Mouse (Mus musculus): ENCODE data around the gene Bcl11a.

DNA sequence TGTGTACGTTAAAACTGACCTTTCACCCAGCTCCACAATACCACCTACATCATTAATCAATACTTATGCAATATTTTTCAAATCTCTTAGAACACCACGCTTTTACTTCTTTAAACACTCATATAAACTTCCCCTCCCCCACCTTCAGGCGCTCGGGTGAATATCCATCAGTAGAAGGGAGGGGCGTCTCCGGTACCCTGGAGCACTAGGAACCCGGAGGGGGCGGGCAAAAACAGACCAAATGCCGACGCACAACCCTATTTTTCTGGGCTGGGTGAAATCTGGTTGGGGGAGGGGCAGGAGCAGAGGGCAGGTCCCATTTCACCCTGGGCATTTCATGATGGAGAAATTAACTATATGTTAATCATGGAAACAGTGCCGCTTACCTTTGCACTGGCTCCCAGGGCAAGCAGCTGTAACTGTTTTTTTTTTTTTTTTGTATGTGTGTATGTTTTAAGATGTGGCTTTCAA is 3.2 kb upstream of the Bcl11a start, which contains the start of gene A830031A19Rik:
- no peak for TF ChIP-seq GATA1 (IDR thresholded peaks at IDR 0.05; ENCODE audit: low read length)
- TF ChIP-seq TAL1 (IDR thresholded peaks at IDR 0.05; ENCODE audit: low read length) = no peak

All from erythroblast, embryonic 14.5 days (primary cell).